Mouse (Mus musculus) forebrain, embryonic 16.5 days (tissue): ENCODE measurements at regions not wholly inside any gene's neighbourhood (a gene's known extent, or its start where the extent isn't known, plus 50 kb on each side); places are given as distances from the start of the nearest gene placed in this dataset.

Experiments used
- ATAC-seq: fragments of 200-750 bp; cut with Nextera tagmentation; 2 replicates; pipeline ENCODE4 v1.8.0; 2017; ENCODE audit warnings: mild to moderate bottlenecking, moderate library complexity
- H3K27ac ChIP-seq: fragments of 300-500 bp; sonication (generic); 2 replicates; pipeline ENCODE4 v1.5.1; 2014; ENCODE audit warnings: low read length, control low read depth
- H3K27me3 ChIP-seq: fragments of 300-500 bp; sonication (generic); replicated peaks from 2 replicates; pipeline ENCODE4 v1.6.1; 2014; ENCODE audit warnings: low read length; ENCODE audit not compliant: control insufficient read depth, insufficient read depth
- H3K36me3 ChIP-seq: fragments of 300-500 bp; sonication (generic); 2 replicates; pipeline ENCODE4 v1.6.1; 2014; ENCODE audit not compliant: control insufficient read depth, insufficient read depth
- H3K4me1 ChIP-seq: fragments of 300-500 bp; sonication (generic); replicated peaks from 2 replicates; pipeline ENCODE4 v1.6.1; 2014; ENCODE audit warnings: low read length; ENCODE audit not compliant: control insufficient read depth, insufficient read depth
- H3K4me2 ChIP-seq: fragments of 300-500 bp; sonication (generic); 2 replicates; pipeline ENCODE4 v1.6.1; 2014; ENCODE audit warnings: mild to moderate bottlenecking, low read length, control low read depth
- H3K4me3 ChIP-seq: fragments of 300-500 bp; sonication (generic); replicated peaks from 2 replicates; pipeline ENCODE4 v1.5.1; 2014; ENCODE audit warnings: mild to moderate bottlenecking, low read length, control low read depth
- H3K9ac ChIP-seq: fragments of 300-500 bp; sonication (generic); replicated peaks from 2 replicates; pipeline ENCODE4 v1.6.1; 2014; ENCODE audit warnings: low read depth, low read length, control low read depth
- H3K9me3 ChIP-seq: fragments of 300-500 bp; sonication (generic); 2 replicates; pipeline ENCODE4 v1.6.1; 2016; ENCODE audit warnings: low read length; ENCODE audit not compliant: control insufficient read depth
- WGBS: fragments of 180-500 bp; shearing (Covaris S2); extraction: QIAGEN DNeasy Blood & Tissue Kit; methylation state at CpG from one replicate; pipeline ENCODE4 v1.1.7; 2014; 5-methylcytosine and 5-hydroxymethylcytosine counted together

GRCm38 (mm10) chr2:169213314-169213713 is 257.9 kb upstream of the Zfp64 start:
- no peak overlapping the region for H3K9ac ChIP-seq
- H3K36me3 ChIP-seq, result no peaks in the 10 kb centered on the region
- no peak overlapping the region for H3K4me2 ChIP-seq
- no peaks in the 10 kb centered on the region for H3K4me1 ChIP-seq
- no peaks in the 10 kb centered on the region for H3K27me3 ChIP-seq
- no peak for ATAC-seq
- WGBS, result 44% methylated on average over 10 of the region's 10 CpGs
- no peak overlapping the region for H3K4me3 ChIP-seq
- H3K9me3 ChIP-seq, result 0 out of 2 replicates have a peak, but pooled peaks cover 3% of the 10 kb centered on the region
- H3K27ac ChIP-seq, result no peak overlapping the region

- 4% methylated on average over 3 of the region's 3 CpGs for WGBS
- Histone ChIP-seq H3K4me1 (no peaks in the 10 kb centered on the region), H3K27me3 (no peaks in the 10 kb centered on the region), H3K4me3 (no peak overlapping the region), H3K36me3 (no peaks in the 10 kb centered on the region), H3K4me2 (no peak overlapping the region), H3K9me3 (0 out of 2 replicates have a peak, but pooled peaks cover 3% of the 10 kb centered on the region), H3K27ac (no peak overlapping the region), H3K9ac (no peak overlapping the region)
- no peak for ATAC-seq
Measured at GRCm38 (mm10) chr2:169212676-169213257, 257.4 kb upstream of the Zfp64 start.

- ATAC-seq, result no peak
- H3K9me3 ChIP-seq, result 0 out of 2 replicates have a peak, but pooled peaks cover 3% of the 10 kb centered on the region
- no peaks in the 10 kb centered on the region for H3K4me1 ChIP-seq
- H3K36me3 ChIP-seq, result no peaks in the 10 kb centered on the region
- no peaks in the 10 kb centered on the region for H3K27me3 ChIP-seq
- H3K27ac ChIP-seq, result no peak overlapping the region
- no peak overlapping the region for H3K4me2 ChIP-seq
- WGBS, result 78% methylated on average over 19 of the region's 19 CpGs
- H3K4me3 ChIP-seq, result no peak overlapping the region
- H3K9ac ChIP-seq, result no peak overlapping the region
Measured at GRCm38 (mm10) chr2:169204254-169204752, 248.9 kb upstream of the Zfp64 start.

- no peaks in the 10 kb centered on the region for H3K4me1 ChIP-seq
- H3K9ac ChIP-seq, result no peak overlapping the region
- H3K4me3 ChIP-seq, result no peak overlapping the region
- 90% methylated on average over 7 of the region's 7 CpGs for WGBS
- no peaks in the 10 kb centered on the region for H3K9me3 ChIP-seq
- no peak overlapping the region for H3K4me2 ChIP-seq
- no peak for ATAC-seq
- no peak overlapping the region for H3K27ac ChIP-seq
- H3K27me3 ChIP-seq, result no peaks in the 10 kb centered on the region
- no peaks in the 10 kb centered on the region for H3K36me3 ChIP-seq
Measured at GRCm38 (mm10) chr2:169191974-169192373, 236.6 kb upstream of the Zfp64 start.

GRCm38 (mm10) chr2:169191465-169191864 is 236.1 kb upstream of the Zfp64 start:
- Histone ChIP-seq H3K4me2 (no peak overlapping the region), H3K27me3 (no peaks in the 10 kb centered on the region), H3K4me3 (no peak overlapping the region), H3K36me3 (no peaks in the 10 kb centered on the region), H3K9me3 (no peaks in the 10 kb centered on the region), H3K27ac (no peak overlapping the region), H3K9ac (no peak overlapping the region), H3K4me1 (no peaks in the 10 kb centered on the region)
- ATAC-seq, result no peak
- 46% methylated on average over 10 of the region's 10 CpGs for WGBS

GRCm38 (mm10) chr2:169177565-169177964 is 222.2 kb upstream of the Zfp64 start:
- Histone ChIP-seq H3K4me3 (no peak overlapping the region), H3K27ac (no peak overlapping the region), H3K9me3 (0 out of 2 replicates have a peak, but pooled peaks cover 1% of the 10 kb centered on the region), H3K4me2 (no peak overlapping the region), H3K9ac (no peak overlapping the region), H3K4me1 (no peaks in the 10 kb centered on the region), H3K27me3 (no peaks in the 10 kb centered on the region), H3K36me3 (no peaks in the 10 kb centered on the region)
- WGBS, result 78% methylated on average over 3 of the region's 3 CpGs
- ATAC-seq, result no peak

GRCm38 (mm10) chr2:169168795-169169194 is 213.4 kb upstream of the Zfp64 start:
- Histone ChIP-seq H3K4me2 (no peak overlapping the region), H3K4me1 (no peaks in the 10 kb centered on the region), H3K9me3 (0 out of 2 replicates have a peak, but pooled peaks cover 3% of the 10 kb centered on the region), H3K36me3 (no peaks in the 10 kb centered on the region), H3K27ac (no peak overlapping the region), H3K9ac (no peak overlapping the region), H3K4me3 (no peak overlapping the region), H3K27me3 (no peaks in the 10 kb centered on the region)
- no peak for ATAC-seq
- WGBS, result 82% methylated on average over 5 of the region's 5 CpGs

- H3K27ac ChIP-seq, result no peak overlapping the region
- 75% methylated on average over 6 of the region's 6 CpGs for WGBS
- no peak overlapping the region for H3K9ac ChIP-seq
- H3K9me3 ChIP-seq, result 0 out of 2 replicates have a peak, but pooled peaks cover 3% of the 10 kb centered on the region
- H3K4me1 ChIP-seq, result no peaks in the 10 kb centered on the region
- no peak for ATAC-seq
- no peak overlapping the region for H3K4me3 ChIP-seq
- no peak overlapping the region for H3K4me2 ChIP-seq
- no peaks in the 10 kb centered on the region for H3K27me3 ChIP-seq
- no peaks in the 10 kb centered on the region for H3K36me3 ChIP-seq
Measured at GRCm38 (mm10) chr2:169168376-169168775, 213.0 kb upstream of the Zfp64 start.

GRCm38 (mm10) chr2:169161651-169162050 is 206.3 kb upstream of the Zfp64 start:
- 64% methylated on average over 8 of the region's 8 CpGs for WGBS
- no peak for ATAC-seq
- Histone ChIP-seq H3K36me3 (no peaks in the 10 kb centered on the region), H3K27me3 (no peaks in the 10 kb centered on the region), H3K27ac (no peak overlapping the region), H3K4me1 (peaks cover 5% of the 10 kb centered on the region), H3K9ac (no peak overlapping the region), H3K4me3 (no peak overlapping the region), H3K4me2 (no peak overlapping the region), H3K9me3 (no peaks in the 10 kb centered on the region)
